Mouse (Mus musculus): Measurements from ENCODE around the gene H2-DMa.
A peak's percentile ranks its signal among the peaks of the same experiment; 100 is the strongest.

H2-DMa gene

DNA sequence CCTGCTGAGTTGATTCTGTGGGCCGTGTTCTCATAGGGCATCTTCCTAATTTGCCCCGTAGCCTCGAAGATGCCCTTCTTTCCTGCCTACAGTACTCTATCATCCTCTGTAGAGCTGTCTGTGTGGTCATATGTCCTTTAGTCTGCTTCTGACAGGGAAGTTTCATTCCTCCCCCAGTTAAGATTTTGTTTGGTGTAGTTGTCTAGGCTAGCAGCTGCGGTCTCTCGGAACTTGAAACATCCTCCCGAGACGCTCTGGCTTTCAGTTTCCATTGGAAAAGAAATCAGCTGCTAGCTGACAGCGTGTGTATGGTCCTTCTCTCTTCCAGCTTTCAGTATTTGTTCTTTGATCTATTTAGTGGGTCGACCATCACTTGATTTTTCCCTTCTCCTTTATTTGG, 14.5 kb upstream of the H2-DMa start:
- DNase-seq (ENCODE audit: low spot score): no peak

GRCm38 (mm10) chr17:34106555-34106954, 12.8 kb upstream of the H2-DMa start:
- DNase-seq (ENCODE audit: low spot score): no peak

DNA sequence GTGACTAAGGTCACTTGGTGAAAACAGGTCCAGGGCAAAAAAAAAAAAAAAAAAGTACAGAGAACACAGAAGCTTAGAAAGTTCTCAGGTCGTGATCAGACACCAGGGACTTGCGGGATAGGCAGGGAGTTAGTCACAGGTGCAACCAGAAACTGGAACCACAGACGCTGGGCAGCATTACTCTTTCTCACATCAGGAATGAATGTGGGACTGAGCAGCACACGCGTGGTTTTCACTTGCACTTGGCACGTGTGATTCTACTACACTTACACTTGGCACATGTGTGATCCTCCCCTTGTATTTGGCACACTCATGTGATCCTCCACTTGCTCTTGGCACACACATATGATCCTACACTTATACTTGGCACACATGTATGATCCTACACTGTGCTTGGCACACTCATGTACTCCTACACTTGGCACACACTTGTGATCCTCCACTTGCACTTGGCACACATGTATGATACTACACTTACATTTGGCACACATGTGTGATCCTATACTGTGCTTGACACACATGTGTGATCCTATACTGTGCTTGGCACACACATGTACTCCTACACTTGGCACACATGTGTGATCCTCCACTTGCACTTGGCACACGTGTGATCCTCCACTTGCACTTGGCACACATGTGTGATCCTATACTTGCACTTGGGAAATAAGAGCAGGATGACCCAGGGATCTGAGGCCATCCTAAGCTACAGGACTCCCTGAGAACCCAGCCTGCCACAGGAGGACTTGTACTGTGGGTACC, 12.1 kb upstream of the H2-DMa start:
- no peak for DNase-seq (ENCODE audit: low spot score)

- no peak for DNase-seq (ENCODE audit: low spot score)
Measured at GRCm38 (mm10) chr17:34108460-34108859, 10.9 kb upstream of the H2-DMa start.

GRCm38 (mm10) chr17:34109038-34109805, 10.1 kb upstream of the H2-DMa start:
- no peak for DNase-seq (ENCODE audit: low spot score)

DNA sequence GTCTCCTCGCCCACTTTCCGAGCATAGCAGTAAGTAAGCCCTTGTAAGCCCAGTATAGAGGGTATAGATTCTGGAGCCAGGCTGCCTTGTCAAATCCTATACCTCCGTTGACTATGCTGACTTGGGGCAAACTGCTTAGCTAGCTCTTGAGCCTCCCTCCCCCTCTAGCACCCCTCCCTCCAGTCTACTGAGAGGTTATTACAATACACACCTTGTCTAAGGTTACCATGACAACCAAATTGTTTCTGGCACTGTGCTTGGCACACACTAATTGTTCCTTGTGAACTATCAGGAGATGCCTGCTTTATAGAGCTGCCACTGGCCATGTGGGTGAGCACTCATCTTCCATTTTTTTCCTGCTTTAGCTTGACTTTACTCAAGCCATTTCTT, 9.5 kb upstream of the H2-DMa start:
- DNase-seq (ENCODE audit: low spot score): no peak

- DNase-seq (ENCODE audit: low spot score): no peak
Measured at GRCm38 (mm10) chr17:34110309-34110708, 9.0 kb upstream of the H2-DMa start.

GRCm38 (mm10) chr17:34114114-34114513, 5.2 kb upstream of the H2-DMa start:
- no peak for DNase-seq (ENCODE audit: low spot score)

DNA sequence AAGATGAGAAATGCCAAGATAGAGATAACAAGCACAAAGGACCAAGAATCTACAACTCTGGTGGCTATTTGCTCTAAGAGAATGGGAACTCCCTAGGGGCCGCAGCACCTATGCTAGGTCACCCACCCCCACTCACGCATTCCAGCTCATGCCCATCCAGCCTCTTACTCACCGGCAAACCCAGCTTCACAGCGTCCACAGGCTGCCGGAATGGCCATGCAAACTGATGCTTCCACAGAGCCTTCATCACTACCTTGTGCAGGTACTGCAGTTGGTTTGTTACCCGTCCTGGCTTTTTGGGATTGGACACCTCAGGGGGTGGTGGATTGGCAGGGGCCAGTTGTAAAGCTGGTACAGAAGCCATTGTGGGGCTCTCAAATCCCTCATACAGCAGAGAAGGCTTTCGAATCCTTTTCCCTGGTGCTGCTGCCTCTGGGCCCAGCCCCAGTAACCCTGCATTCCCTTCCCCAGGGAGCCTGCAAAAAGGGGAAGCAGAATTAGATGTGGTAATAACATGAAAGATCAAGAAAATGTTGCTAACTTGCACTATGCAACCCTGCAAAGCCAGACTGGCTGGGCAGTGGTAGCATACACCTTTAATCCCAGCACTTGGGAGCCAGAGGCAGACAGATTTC, 2.5 kb upstream of the H2-DMa start:
- no peak for DNase-seq (ENCODE audit: low spot score)

GRCm38 (mm10) chr17:34117421-34118112, 1.8 kb upstream of the H2-DMa start:
- no peak for DNase-seq (ENCODE audit: low spot score)

GRCm38 (mm10) chr17:34118113-34118872, 1.0 kb upstream of the H2-DMa start:
- no peak for DNase-seq (ENCODE audit: low spot score)

DNA sequence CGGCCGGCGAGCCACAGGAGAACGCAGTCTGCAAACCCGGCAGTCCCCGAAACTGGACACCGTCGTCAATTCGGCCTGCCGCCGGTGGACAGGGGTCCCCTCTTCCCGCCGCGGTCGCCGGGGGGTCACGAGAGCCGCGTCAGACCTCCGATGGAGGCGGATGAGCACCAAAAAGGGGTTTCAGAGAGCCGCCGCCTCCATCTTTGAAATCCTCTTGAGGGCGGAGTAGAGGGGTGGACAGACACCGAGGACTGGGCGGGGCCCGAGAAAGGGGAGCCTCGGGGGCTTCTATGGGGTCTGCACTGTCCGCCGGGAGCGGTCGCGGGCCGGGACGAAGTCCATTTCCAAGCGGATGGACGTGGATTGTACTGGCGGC, 480 bp upstream of the H2-DMa start:
- no peak for DNase-seq (ENCODE audit: low spot score)

DNA sequence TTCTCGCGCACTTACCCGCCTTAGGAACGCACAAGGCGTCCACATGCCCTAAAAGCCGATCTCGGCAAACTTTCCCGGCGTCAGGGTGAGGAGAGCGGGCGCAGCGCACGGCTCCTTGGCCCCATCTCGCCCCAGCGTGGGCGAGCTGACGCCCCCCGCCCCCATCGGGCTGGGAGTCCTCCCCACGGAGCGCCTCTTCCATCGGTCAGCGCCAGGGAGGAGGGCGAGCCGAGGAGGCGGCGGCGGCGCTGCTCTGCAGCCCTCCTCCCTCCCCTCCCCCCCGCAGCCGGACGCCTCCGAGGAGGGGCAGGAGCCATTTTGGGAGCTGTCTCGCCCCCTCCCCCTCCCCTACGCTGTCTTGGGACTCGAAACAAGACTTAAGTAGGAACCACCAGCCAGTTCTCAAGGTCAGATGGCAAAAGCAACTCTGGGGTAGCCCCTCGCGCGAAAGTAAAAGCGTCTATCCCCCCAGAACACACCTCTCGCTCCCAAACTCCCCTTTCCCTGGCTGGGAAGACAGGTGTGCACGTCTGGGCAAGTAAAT, 911 bp downstream of the H2-DMa start:
- DNase-seq (ENCODE audit: low spot score): peak; percentile 81

- peak; percentile 76 for DNase-seq (ENCODE audit: low spot score)
Measured at GRCm38 (mm10) chr17:34120814-34121171, 1.5 kb downstream of the H2-DMa start.

DNA sequence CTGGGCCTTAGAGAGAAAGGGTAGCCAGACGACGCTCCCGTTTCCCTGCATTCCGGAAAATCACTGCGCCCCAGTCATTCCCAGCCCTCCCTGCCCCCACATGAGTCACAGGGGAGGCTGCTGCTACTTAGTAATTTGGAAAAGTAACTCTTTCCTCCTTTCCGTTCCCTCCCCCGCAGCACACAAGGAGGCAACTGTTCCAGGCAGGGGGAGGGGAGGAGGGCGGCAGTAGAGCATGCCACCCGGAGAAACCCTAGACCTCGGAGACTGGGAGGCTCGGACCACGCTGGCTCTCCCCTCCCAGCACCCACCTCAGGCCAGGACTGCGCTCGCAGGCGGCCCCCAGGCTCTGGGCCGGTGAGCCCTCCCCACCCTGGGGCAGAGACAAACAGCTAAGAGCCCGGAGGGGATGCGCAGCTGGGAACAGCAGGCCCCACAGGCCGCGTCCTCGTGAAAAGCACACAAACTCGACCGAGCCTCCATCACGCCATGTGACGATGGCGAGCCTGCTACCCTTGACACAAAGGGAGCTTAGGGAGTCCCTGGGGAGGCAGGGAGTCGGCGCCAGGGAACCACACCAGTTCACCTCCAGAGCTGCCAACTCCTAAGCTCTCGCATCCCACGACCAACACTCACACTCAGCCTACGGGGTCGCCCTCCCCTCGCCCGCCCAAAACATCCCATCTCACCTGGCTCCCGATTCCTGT, 2.0 kb downstream of the H2-DMa start:
- DNase-seq (ENCODE audit: low spot score): peak; percentile 91

- DNase-seq (ENCODE audit: low spot score): no peak
Measured at GRCm38 (mm10) chr17:34121879-34122187, 2.5 kb downstream of the H2-DMa start.

- DNase-seq (ENCODE audit: low spot score): peak; percentile 93
Measured at GRCm38 (mm10) chr17:34122188-34122984, 3.0 kb downstream of the H2-DMa start, which contains the start of gene Brd2. Gene Brd2, minus strand, starts transcription at chr17:34122634.

GRCm38 (mm10) chr17:34123111-34123510, 3.8 kb downstream of the H2-DMa start:
- no peak for DNase-seq (ENCODE audit: low spot score)

DNA sequence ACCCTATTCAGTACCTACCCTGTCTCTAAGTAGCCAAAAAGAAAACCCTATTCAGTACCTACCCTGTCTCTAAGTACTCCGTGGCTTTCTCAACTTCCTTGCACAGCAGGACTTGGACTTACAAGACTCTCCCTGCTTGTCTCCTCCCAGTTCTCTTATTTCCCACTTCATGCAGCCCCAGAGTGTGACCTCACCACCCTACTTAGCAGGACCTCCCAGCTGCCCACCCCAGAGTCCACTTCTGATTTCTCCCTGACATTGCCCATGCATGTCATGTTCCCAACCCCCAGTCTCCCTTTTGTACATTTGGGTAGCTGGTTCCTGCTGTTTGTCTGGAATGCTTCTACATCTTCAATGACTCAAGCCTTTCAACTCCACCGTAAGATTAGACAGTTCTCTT, 4.2 kb downstream of the H2-DMa start:
- no peak for DNase-seq (ENCODE audit: low spot score)

- DNase-seq (ENCODE audit: low spot score): no peak
Measured at GRCm38 (mm10) chr17:34124649-34125048, 5.3 kb downstream of the H2-DMa start.

Data from left cerebral cortex, adult 11 months (tissue).